Mouse (Mus musculus): ENCODE results near the gene Cer1. TPM values are rescaled to one million over a fixed set of nuclear protein-coding genes. Genes with fewer than 3 reads are reported as not detected.

The Cer1 gene
- polyA plus RNA-seq (2016; fragmentation: Nextera tagmentation; extraction: Ambion mirVana), result not detected in 2 replicates

DNA sequence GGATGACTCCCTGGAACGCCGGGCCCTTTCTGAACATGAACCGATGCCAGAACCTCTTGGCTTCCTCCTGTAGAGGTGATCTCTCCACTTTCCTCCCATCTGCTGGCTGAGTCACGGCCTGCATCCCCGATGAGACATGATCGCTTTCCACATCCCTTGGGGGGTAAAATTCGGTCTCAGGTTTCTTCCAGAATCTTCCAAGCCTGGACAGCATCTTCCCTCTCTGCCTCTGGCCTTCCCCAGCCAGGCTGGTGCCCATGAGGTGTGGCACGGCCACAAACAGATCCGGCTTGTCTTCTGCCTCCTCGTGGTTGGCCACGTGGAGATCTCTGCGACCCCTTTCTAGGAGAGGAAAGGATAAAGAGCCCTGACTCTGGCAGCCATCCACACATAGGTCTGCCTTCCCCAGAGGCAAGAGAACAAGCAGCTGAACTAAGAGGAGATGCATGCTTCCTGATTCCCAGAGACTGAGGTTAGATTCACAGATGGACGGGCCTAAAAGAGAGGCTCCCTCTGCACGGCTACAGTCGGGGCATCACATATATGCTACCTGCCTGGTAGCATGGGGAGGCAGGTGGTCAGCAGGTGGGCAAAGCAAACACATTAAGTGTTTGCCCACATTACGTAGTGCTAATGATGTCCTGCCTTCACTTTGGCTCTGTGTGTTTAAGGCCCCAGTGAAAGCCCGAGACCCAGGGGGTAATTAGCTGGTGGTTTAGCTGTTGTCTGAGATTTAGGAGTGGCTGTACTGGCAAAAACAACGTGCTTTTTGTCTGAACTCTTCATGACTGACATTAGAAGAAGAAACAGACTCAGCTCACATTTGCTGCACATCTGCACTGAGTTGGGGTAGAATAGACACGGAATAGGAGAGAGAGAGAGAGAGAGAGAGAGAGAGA lies at the start of gene Cer1:
Gene Cer1 (minus strand): TSS at position 513 of the 899 bp plus-strand sequence.
- no peaks in the 10 kb centered on the region for H3K36me3 ChIP-seq
- no peaks in the 10 kb centered on the region for H3K9me3 ChIP-seq
- H3K4me2 ChIP-seq (replicated peaks), result no peak within 1 kb of the TSS
- ATAC-seq (ENCODE audit: low FRiP score, low read depth), result no peak
- H3K4me1 ChIP-seq, result peaks cover 5% of the 10 kb centered on the region; the same call in 1 of the 2 replicates
- H3K27me3 ChIP-seq, result no peaks in the 10 kb centered on the region
- no peak within 1 kb of the TSS for H3K4me3 ChIP-seq
- no peak within 1 kb of the TSS for H3K27ac ChIP-seq (replicated peaks)
- no peak within 1 kb of the TSS for H3K9ac ChIP-seq (replicated peaks)
- WGBS, result 70% methylated on average over 18 of the region's 19 CpGs

DNA sequence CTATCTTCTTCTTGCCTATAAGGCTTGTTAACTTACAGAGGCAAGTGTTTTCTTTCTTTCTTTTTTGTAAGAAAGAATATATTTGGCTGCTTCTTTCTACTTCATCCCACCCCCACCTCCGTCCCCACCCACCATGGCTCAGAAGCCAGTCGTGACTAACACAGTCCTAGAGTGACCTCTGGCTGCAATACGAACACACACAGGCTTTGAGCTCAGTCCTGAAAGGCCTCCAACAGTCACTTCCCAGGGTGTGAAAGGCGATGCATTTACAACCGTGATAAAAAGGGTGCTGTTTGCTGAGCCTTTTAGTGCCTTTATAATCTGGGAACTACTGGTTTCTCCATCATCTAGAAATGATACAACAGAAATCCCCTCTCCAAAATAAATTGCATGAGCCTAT lies 49.4 kb upstream of the Cer1 start:
- no peaks in the 10 kb centered on the region for H3K27me3 ChIP-seq
- H3K4me2 ChIP-seq (replicated peaks), result no peak overlapping the region
- H3K4me1 ChIP-seq, result 0 out of 2 replicates have a peak, but pooled peaks cover 2% of the 10 kb centered on the region
- no peak overlapping the region for H3K4me3 ChIP-seq
- no peak overlapping the region for H3K27ac ChIP-seq (replicated peaks)
- peak; percentile 95 for ATAC-seq (ENCODE audit: low FRiP score, low read depth)
- no peaks in the 10 kb centered on the region for H3K36me3 ChIP-seq
- H3K9me3 ChIP-seq, result no peaks in the 10 kb centered on the region
- H3K9ac ChIP-seq (replicated peaks), result no peak overlapping the region
- 6% methylated on average over 5 of the region's 5 CpGs for WGBS

GRCm38 (mm10) chr4:82933698-82934210 lies 48.8 kb upstream of the Cer1 start:
- Histone ChIP-seq H3K4me1 (0 out of 2 replicates have a peak, but pooled peaks cover 2% of the 10 kb centered on the region), H3K4me2 (replicated peaks) (peak overlapping the region; percentile 32), H3K27me3 (no peaks in the 10 kb centered on the region), H3K36me3 (no peaks in the 10 kb centered on the region), H3K9me3 (no peaks in the 10 kb centered on the region), H3K9ac (replicated peaks) (no peak overlapping the region), H3K4me3 (peak overlapping the region; percentile 18; the same call in 1 of the 2 replicates), H3K27ac (replicated peaks) (0 out of 2 replicates have a peak overlapping the region, but pooled peaks have one; percentile 20)
- WGBS, result 12% methylated on average over 14 of the region's 14 CpGs
- ATAC-seq (ENCODE audit: low FRiP score, low read depth), result peak; percentile 76

DNA sequence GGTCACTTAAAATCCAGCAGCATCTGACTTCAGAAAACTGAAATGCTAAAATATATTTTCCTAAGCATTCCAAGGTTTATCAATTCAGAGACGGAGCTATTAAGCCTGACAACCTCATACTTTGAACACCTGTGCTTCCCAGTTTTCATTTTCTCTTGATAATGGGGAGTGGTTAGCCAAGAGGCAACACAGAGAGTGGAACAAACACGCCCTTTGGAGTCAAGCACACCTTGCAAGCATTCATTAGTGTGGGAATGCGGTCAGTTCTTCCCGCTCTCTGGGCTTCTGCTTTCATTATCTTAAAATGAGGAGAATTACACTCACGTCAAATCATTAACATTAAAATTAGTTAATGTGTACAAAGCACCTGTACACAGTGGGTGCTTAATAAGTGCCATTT lies 45.1 kb upstream of the Cer1 start:
- Histone ChIP-seq H3K4me3 (no peak overlapping the region), H3K4me1 (0 out of 2 replicates have a peak, but pooled peaks cover 2% of the 10 kb centered on the region), H3K36me3 (no peaks in the 10 kb centered on the region), H3K27me3 (no peaks in the 10 kb centered on the region), H3K27ac (replicated peaks) (no peak overlapping the region), H3K9ac (replicated peaks) (no peak overlapping the region), H3K9me3 (no peaks in the 10 kb centered on the region), H3K4me2 (replicated peaks) (no peak overlapping the region)
- ATAC-seq (ENCODE audit: low FRiP score, low read depth), result no peak
- 84% methylated on average over 5 of the region's 5 CpGs for WGBS

DNA sequence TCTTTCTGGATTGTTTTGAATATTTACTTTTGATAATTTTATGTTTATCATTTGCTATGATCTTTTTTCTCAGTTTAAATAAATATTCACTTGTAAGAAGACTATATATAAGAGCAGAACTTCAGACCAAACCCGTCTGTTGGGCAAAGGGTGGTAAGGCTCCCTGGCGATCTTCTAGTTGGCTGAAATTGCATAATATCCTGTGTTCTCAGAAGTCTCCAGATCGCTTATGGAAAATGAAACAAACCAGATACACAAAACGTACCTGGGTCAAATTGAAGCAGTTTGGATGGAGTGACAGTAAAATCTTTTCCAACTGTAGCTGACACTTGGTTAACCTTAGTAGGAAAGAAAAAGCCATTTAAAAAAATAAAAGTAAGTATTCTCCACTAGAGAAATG lies 37.0 kb upstream of the Cer1 start:
- no peak overlapping the region for H3K4me3 ChIP-seq
- H3K9ac ChIP-seq (replicated peaks), result no peak overlapping the region
- no peaks in the 10 kb centered on the region for H3K9me3 ChIP-seq
- no peak overlapping the region for H3K27ac ChIP-seq (replicated peaks)
- H3K4me2 ChIP-seq (replicated peaks), result no peak overlapping the region
- ATAC-seq (ENCODE audit: low FRiP score, low read depth), result no peak
- H3K36me3 ChIP-seq, result no peaks in the 10 kb centered on the region
- 78% methylated on average over 4 of the region's 4 CpGs for WGBS
- H3K4me1 ChIP-seq, result peaks cover 10% of the 10 kb centered on the region
- H3K27me3 ChIP-seq, result peaks cover 5% of the 10 kb centered on the region; the same call in 1 of the 2 replicates

GRCm38 (mm10) chr4:82918625-82919024 lies 33.7 kb upstream of the Cer1 start:
- Histone ChIP-seq H3K9ac (replicated peaks) (no peak overlapping the region), H3K36me3 (no peaks in the 10 kb centered on the region), H3K27ac (replicated peaks) (no peak overlapping the region), H3K4me1 (peaks cover 36% of the 10 kb centered on the region), H3K4me3 (no peak overlapping the region), H3K4me2 (replicated peaks) (no peak overlapping the region), H3K27me3 (peaks cover 5% of the 10 kb centered on the region; the same call in 1 of the 2 replicates), H3K9me3 (no peaks in the 10 kb centered on the region)
- ATAC-seq (ENCODE audit: low FRiP score, low read depth), result no peak
- WGBS, result 80% methylated on average over 2 of the region's 2 CpGs

DNA sequence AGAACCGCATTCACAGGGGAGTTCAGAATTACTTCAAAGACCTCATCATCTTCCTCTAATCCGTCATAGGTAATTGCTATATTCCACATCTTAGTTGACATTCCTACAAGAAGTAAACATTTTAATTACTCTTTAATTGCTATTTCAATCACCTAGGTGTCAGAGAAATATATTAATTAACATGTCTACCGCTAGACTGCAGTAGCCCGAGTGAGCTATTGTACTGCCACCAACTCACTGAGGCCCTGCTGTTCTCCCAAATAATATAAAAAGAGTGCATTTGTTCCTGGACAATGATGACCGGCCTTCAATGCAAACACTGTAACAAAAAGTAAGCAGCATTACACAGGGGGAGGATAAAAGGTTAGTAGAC lies 31.7 kb upstream of the Cer1 start:
- no peak overlapping the region for H3K27ac ChIP-seq (replicated peaks)
- H3K4me2 ChIP-seq (replicated peaks), result peak overlapping the region; percentile 19
- peaks cover 9% of the 10 kb centered on the region; the same call in 1 of the 2 replicates for H3K27me3 ChIP-seq
- ATAC-seq (ENCODE audit: low FRiP score, low read depth), result peak; percentile 69
- H3K9me3 ChIP-seq, result no peaks in the 10 kb centered on the region
- WGBS, result 36% methylated on average over 5 of the region's 5 CpGs
- H3K4me3 ChIP-seq, result no peak overlapping the region
- H3K36me3 ChIP-seq, result no peaks in the 10 kb centered on the region
- no peak overlapping the region for H3K9ac ChIP-seq (replicated peaks)
- H3K4me1 ChIP-seq, result peaks cover 36% of the 10 kb centered on the region

DNA sequence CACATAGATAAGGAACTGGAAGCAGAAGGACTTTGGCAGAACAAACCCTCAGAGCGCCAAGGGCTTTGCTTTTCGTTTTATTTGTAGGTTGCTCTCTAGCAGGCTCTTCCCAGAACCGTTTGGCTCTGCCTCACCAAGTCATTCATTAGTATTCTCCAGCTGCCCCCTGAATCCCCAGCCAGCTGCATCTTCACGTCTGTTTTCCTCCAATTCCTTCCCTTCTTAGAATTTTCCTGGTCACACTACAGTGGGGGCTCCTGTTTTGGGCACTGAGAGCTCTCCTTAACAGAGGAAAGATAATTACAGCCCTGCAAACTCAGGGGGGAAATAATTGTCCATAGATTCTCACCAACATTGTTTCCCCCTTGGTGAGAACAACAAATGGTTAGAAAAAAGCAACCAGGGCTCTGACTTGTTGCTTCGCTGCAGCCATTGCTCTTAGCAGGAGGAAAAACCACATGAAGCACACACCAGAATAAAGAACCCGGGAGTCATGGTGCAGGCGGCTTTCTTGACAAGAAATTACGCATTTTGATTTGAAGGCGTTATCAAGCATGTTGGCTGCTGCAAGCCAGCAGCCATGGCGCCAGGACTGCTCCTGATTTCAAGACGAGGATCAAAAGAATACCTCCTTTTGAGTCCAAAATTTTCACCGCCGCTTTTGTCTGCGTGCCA lies 31.2 kb upstream of the Cer1 start:
- Histone ChIP-seq H3K9me3 (no peaks in the 10 kb centered on the region), H3K27me3 (peaks cover 9% of the 10 kb centered on the region; the same call in 1 of the 2 replicates), H3K36me3 (no peaks in the 10 kb centered on the region), H3K9ac (replicated peaks) (no peak overlapping the region), H3K4me1 (peaks cover 36% of the 10 kb centered on the region), H3K4me2 (replicated peaks) (peak overlapping the region; percentile 19), H3K27ac (replicated peaks) (peak overlapping the region; percentile 65), H3K4me3 (no peak overlapping the region)
- WGBS, result 29% methylated on average over 14 of the region's 14 CpGs
- peak; percentile 74 for ATAC-seq (ENCODE audit: low FRiP score, low read depth)

DNA sequence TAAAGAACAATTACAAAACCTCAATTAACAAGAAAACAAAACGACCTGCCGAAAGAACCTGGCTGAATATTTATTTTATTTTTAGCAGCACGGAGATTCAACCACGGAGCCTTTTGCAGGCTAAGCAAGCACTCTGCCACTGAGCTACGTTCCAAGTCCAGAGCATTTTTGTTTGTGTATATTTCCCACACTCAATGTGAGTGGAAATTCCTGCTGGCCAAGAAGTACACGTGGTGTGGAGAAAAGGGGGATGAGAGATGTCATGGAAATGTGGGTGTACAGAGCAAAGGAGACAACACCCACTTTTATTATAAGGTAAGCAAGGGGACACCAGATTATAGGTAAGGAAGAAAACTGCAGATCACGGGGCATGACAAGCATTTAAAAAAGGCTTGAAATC lies 30.6 kb upstream of the Cer1 start:
- Histone ChIP-seq H3K4me1 (peaks cover 35% of the 10 kb centered on the region), H3K4me2 (replicated peaks) (no peak overlapping the region; the same call in 1 of the 2 replicates), H3K4me3 (no peak overlapping the region), H3K27ac (replicated peaks) (peak overlapping the region; percentile 65; the same call in 1 of the 2 replicates), H3K27me3 (peaks cover 9% of the 10 kb centered on the region; the same call in 1 of the 2 replicates), H3K9me3 (no peaks in the 10 kb centered on the region), H3K36me3 (no peaks in the 10 kb centered on the region), H3K9ac (replicated peaks) (no peak overlapping the region)
- ATAC-seq (ENCODE audit: low FRiP score, low read depth), result no peak
- 69% methylated on average over 7 of the region's 7 CpGs for WGBS

DNA sequence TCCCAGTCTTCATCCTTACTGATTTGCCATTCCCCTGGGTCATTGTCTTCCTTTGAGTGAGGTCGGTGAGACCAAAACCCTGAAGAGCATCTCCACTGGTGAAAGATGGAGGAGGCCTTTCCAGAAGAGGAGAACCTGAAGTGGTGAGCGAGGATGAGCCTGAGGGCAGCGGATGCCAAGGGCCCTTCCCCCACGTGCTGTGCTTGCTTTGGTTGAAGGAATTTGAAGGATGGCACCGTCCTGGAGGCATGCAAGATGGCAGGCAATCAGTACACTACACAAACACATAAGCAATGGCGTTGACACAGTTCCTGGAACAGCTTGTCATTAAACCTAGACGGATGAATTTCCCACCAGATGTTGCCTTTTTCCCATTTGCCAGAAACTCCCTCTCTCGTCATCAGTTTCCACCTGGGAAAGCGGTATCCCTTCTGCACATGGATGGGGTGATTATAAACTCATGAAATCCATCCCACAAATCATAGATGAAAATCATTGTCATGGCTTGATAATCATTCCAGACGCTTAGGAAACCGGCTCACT lies 29.7 kb upstream of the Cer1 start:
- ATAC-seq (ENCODE audit: low FRiP score, low read depth), result no peak
- Histone ChIP-seq H3K27ac (replicated peaks) (no peak overlapping the region), H3K4me1 (peaks cover 31% of the 10 kb centered on the region), H3K27me3 (peaks cover 9% of the 10 kb centered on the region; the same call in 1 of the 2 replicates), H3K9ac (replicated peaks) (no peak overlapping the region), H3K9me3 (no peaks in the 10 kb centered on the region), H3K36me3 (no peaks in the 10 kb centered on the region), H3K4me3 (no peak overlapping the region), H3K4me2 (replicated peaks) (no peak overlapping the region)
- WGBS, result 89% methylated on average over 11 of the region's 11 CpGs

DNA sequence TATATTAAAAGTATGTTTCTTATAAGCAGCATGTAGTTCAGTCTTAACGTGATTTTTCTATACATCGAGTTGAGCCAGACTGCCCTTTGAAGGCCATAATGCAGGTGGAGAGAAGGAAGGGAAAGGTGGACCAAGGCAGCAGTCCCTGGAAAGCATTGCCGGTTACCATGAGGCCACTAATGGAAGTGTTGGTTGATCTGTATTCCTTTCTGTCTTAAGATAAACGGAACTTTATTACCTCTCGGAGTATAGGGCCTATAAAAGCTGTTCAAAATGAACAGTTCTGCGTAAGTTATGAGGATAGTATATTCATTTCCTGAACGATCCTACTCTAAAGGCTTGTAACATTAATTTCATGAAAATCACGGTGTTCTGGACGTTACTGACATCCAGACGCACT lies 10.3 kb upstream of the Cer1 start:
- H3K4me1 ChIP-seq, result no peaks in the 10 kb centered on the region
- no peaks in the 10 kb centered on the region for H3K27me3 ChIP-seq
- H3K9me3 ChIP-seq, result no peaks in the 10 kb centered on the region
- H3K9ac ChIP-seq (replicated peaks), result no peak overlapping the region
- 94% methylated on average over 10 of the region's 10 CpGs for WGBS
- H3K4me2 ChIP-seq (replicated peaks), result no peak overlapping the region
- no peaks in the 10 kb centered on the region for H3K36me3 ChIP-seq
- H3K4me3 ChIP-seq, result no peak overlapping the region
- no peak overlapping the region for H3K27ac ChIP-seq (replicated peaks)
- ATAC-seq (ENCODE audit: low FRiP score, low read depth), result no peak

Data from midbrain, embryonic 12.5 days (tissue).